Mouse (Mus musculus) neural tube, embryonic 13.5 days (tissue): ENCODE data around the gene Pus7l. TPM values are rescaled to one million over a fixed set of nuclear protein-coding genes. Genes with fewer than 3 reads are reported as not detected.

Experiments
- ATAC-seq: fragments of 200-750 bp; cut with Nextera tagmentation; 2 replicates; pipeline ENCODE4 v1.8.0; 2017; ENCODE audit warnings: low read depth, mild to moderate bottlenecking, moderate TSS enrichment, moderate library complexity
- H3K27ac ChIP-seq: fragments of 300-500 bp; sonication (generic); replicated peaks from 2 replicates; pipeline ENCODE4 v1.5.1; 2015; ENCODE audit warnings: moderate library complexity, mild to moderate bottlenecking, inconsistent platforms
- H3K27me3 ChIP-seq: fragments of 300-500 bp; sonication (generic); 2 replicates; pipeline ENCODE4 v1.6.1; 2015; ENCODE audit warnings: mild to moderate bottlenecking, inconsistent platforms
- H3K36me3 ChIP-seq: fragments of 300-500 bp; sonication (generic); 2 replicates; pipeline ENCODE4 v1.6.1; 2015; ENCODE audit warnings: mild to moderate bottlenecking, inconsistent platforms
- H3K4me1 ChIP-seq: fragments of 300-500 bp; sonication (generic); replicated peaks from 2 replicates; pipeline ENCODE4 v1.6.1; 2015; ENCODE audit warnings: inconsistent platforms
- H3K4me2 ChIP-seq: fragments of 300-500 bp; sonication (generic); 2 replicates; pipeline ENCODE4 v1.6.1; 2015; ENCODE audit warnings: inconsistent platforms, mild to moderate bottlenecking, moderate library complexity
- H3K4me3 ChIP-seq: fragments of 300-500 bp; sonication (generic); 2 replicates; pipeline ENCODE4 v1.5.1; 2015; ENCODE audit warnings: mild to moderate bottlenecking, inconsistent platforms
- H3K9ac ChIP-seq: fragments of 300-500 bp; sonication (generic); 2 replicates; pipeline ENCODE4 v1.6.1; 2015; ENCODE audit warnings: moderate library complexity, mild to moderate bottlenecking, inconsistent platforms
- H3K9me3 ChIP-seq: fragments of 300-500 bp; sonication (generic); 2 replicates; pipeline ENCODE4 v1.6.1; 2016; ENCODE audit warnings: inconsistent platforms
- WGBS: fragments of 180-500 bp; shearing (Covaris S2); methylation state at CpG from one replicate; pipeline ENCODE4 v1.1.7; 2015; 5-methylcytosine and 5-hydroxymethylcytosine counted together
- polyA plus RNA-seq: library from polyadenylated mRNA; unstranded; fragments of >200 nt; fragmentation: Nextera tagmentation; extraction: Ambion mirVana; gene quantifications from 2 replicates; pipeline ENCODE4 v1.2.1, GENCODE M21; 2015

The Pus7l gene
- polyA plus RNA-seq, 1 experiment from 2014 or later, result 7.1 TPM

- Histone ChIP-seq H3K4me1 (no peaks in the 10 kb centered on the region), H3K27ac (no peak overlapping the region), H3K4me2 (no peak overlapping the region), H3K9ac (no peak overlapping the region), H3K36me3 (no peaks in the 10 kb centered on the region), H3K4me3 (no peak overlapping the region), H3K27me3 (no peaks in the 10 kb centered on the region), H3K9me3 (no peaks in the 10 kb centered on the region)
- ATAC-seq, result no peak
- 91% methylated on average over 10 of the region's 10 CpGs for WGBS
Measured at GRCm38 (mm10) chr15:94568496-94569182, 25.3 kb upstream of the Pus7l start.

GRCm38 (mm10) chr15:94565854-94566253 is 22.5 kb upstream of the Pus7l start:
- ATAC-seq, result no peak
- no peak overlapping the region for H3K4me2 ChIP-seq
- H3K4me3 ChIP-seq, result no peak overlapping the region
- no peak overlapping the region for H3K27ac ChIP-seq
- no peaks in the 10 kb centered on the region for H3K9me3 ChIP-seq
- no peaks in the 10 kb centered on the region for H3K4me1 ChIP-seq
- H3K9ac ChIP-seq, result no peak overlapping the region
- H3K36me3 ChIP-seq, result no peaks in the 10 kb centered on the region
- no peaks in the 10 kb centered on the region for H3K27me3 ChIP-seq
- 86% methylated on average over 9 of the region's 9 CpGs for WGBS

- Histone ChIP-seq H3K4me1 (no peaks in the 10 kb centered on the region), H3K27ac (no peak overlapping the region), H3K4me3 (no peak overlapping the region), H3K36me3 (no peaks in the 10 kb centered on the region), H3K9ac (no peak overlapping the region), H3K4me2 (no peak overlapping the region), H3K27me3 (no peaks in the 10 kb centered on the region), H3K9me3 (no peaks in the 10 kb centered on the region)
- ATAC-seq, result no peak
- WGBS, result 85% methylated on average over 2 of the region's 2 CpGs
Measured at GRCm38 (mm10) chr15:94564909-94565308, 21.6 kb upstream of the Pus7l start.

- H3K27me3 ChIP-seq, result no peaks in the 10 kb centered on the region
- no peak overlapping the region for H3K9ac ChIP-seq
- H3K36me3 ChIP-seq, result no peaks in the 10 kb centered on the region
- ATAC-seq, result no peak
- H3K9me3 ChIP-seq, result no peaks in the 10 kb centered on the region
- no peak overlapping the region for H3K27ac ChIP-seq
- H3K4me2 ChIP-seq, result no peak overlapping the region
- no peaks in the 10 kb centered on the region for H3K4me1 ChIP-seq
- H3K4me3 ChIP-seq, result no peak overlapping the region
- WGBS, result 87% methylated on average over 17 of the region's 17 CpGs
Measured at GRCm38 (mm10) chr15:94558895-94559656, 15.7 kb upstream of the Pus7l start.

GRCm38 (mm10) chr15:94557442-94557841 is 14.1 kb upstream of the Pus7l start:
- no peak overlapping the region for H3K27ac ChIP-seq
- H3K4me3 ChIP-seq, result no peak overlapping the region
- H3K9ac ChIP-seq, result no peak overlapping the region
- ATAC-seq, result peak; percentile 59; the same call in 1 of the 2 replicates
- H3K27me3 ChIP-seq, result no peaks in the 10 kb centered on the region
- no peak overlapping the region for H3K4me2 ChIP-seq
- no peaks in the 10 kb centered on the region for H3K36me3 ChIP-seq
- no peaks in the 10 kb centered on the region for H3K4me1 ChIP-seq
- 22% methylated on average over 7 of the region's 7 CpGs for WGBS
- no peaks in the 10 kb centered on the region for H3K9me3 ChIP-seq

- H3K9ac ChIP-seq, result no peak overlapping the region
- H3K36me3 ChIP-seq, result no peaks in the 10 kb centered on the region
- 91% methylated on average over 9 of the region's 9 CpGs for WGBS
- H3K9me3 ChIP-seq, result 0 out of 2 replicates have a peak, but pooled peaks cover 10% of the 10 kb centered on the region
- H3K4me2 ChIP-seq, result no peak overlapping the region
- H3K4me1 ChIP-seq, result no peaks in the 10 kb centered on the region
- no peak overlapping the region for H3K4me3 ChIP-seq
- H3K27ac ChIP-seq, result no peak overlapping the region
- ATAC-seq, result no peak
- no peaks in the 10 kb centered on the region for H3K27me3 ChIP-seq
Measured at GRCm38 (mm10) chr15:94553536-94553935, 10.2 kb upstream of the Pus7l start.

- 93% methylated on average over 4 of the region's 4 CpGs for WGBS
Measured at GRCm38 (mm10) chr15:94544844-94545243, 1.5 kb upstream of the Pus7l start.

GRCm38 (mm10) chr15:94544052-94544636 is 797 bp upstream of the Pus7l start:
- H3K27ac ChIP-seq, result peak overlapping the region; percentile 57; the same call in 1 of the 2 replicates
- peaks cover 6% of the 10 kb centered on the region for H3K4me1 ChIP-seq
- WGBS, result 45% methylated on average over 9 of the region's 9 CpGs
- no peaks in the 10 kb centered on the region for H3K27me3 ChIP-seq
- peak overlapping the region; percentile 78 for H3K4me2 ChIP-seq
- no peaks in the 10 kb centered on the region for H3K9me3 ChIP-seq
- no peak for ATAC-seq
- no peaks in the 10 kb centered on the region for H3K36me3 ChIP-seq
- H3K9ac ChIP-seq, result peak overlapping the region; percentile 69
- peak overlapping the region; percentile 63 for H3K4me3 ChIP-seq

More at GRCm38 (mm10) chr15:94544844-94545243, 1.5 kb upstream of the Pus7l start:
- no peak overlapping the region for H3K4me3 ChIP-seq
- H3K4me1 ChIP-seq, result peaks cover 6% of the 10 kb centered on the region
- H3K27ac ChIP-seq, result no peak overlapping the region
- no peaks in the 10 kb centered on the region for H3K27me3 ChIP-seq
- no peak for ATAC-seq
- H3K4me2 ChIP-seq, result no peak overlapping the region
- H3K36me3 ChIP-seq, result no peaks in the 10 kb centered on the region
- no peaks in the 10 kb centered on the region for H3K9me3 ChIP-seq
- H3K9ac ChIP-seq, result no peak overlapping the region

- no peaks in the 10 kb centered on the region for H3K9me3 ChIP-seq
- peak overlapping the region; percentile 78 for H3K4me2 ChIP-seq
- H3K27ac ChIP-seq, result peak overlapping the region; percentile 68; the same call in 1 of the 2 replicates
- H3K36me3 ChIP-seq, result no peaks in the 10 kb centered on the region
- H3K4me3 ChIP-seq, result peak overlapping the region; percentile 63
- peak overlapping the region; percentile 69 for H3K9ac ChIP-seq
- WGBS, result 7% methylated on average over 22 of the region's 22 CpGs
- ATAC-seq, result peak; percentile 92
- no peaks in the 10 kb centered on the region for H3K27me3 ChIP-seq
- H3K4me1 ChIP-seq, result peaks cover 6% of the 10 kb centered on the region
Measured at GRCm38 (mm10) chr15:94542567-94543408, 559 bp downstream of the Pus7l start.

- no peaks in the 10 kb centered on the region for H3K27me3 ChIP-seq
- 94% methylated on average over 3 of the region's 3 CpGs for WGBS
- ATAC-seq, result no peak
- no peak overlapping the region for H3K27ac ChIP-seq
- H3K36me3 ChIP-seq, result no peaks in the 10 kb centered on the region
- H3K9ac ChIP-seq, result no peak overlapping the region
- no peak overlapping the region for H3K4me3 ChIP-seq
- H3K4me1 ChIP-seq, result peaks cover 6% of the 10 kb centered on the region
- H3K9me3 ChIP-seq, result no peaks in the 10 kb centered on the region
- no peak overlapping the region for H3K4me2 ChIP-seq
Measured at GRCm38 (mm10) chr15:94539296-94539695, 4.1 kb downstream of the Pus7l start.

GRCm38 (mm10) chr15:94535521-94535920 is 7.8 kb downstream of the Pus7l start:
- no peak for ATAC-seq
- Histone ChIP-seq H3K9me3 (no peaks in the 10 kb centered on the region), H3K9ac (no peak overlapping the region), H3K4me1 (no peaks in the 10 kb centered on the region), H3K36me3 (no peaks in the 10 kb centered on the region; the same call in 1 of the 2 replicates), H3K4me2 (no peak overlapping the region), H3K27ac (no peak overlapping the region), H3K27me3 (no peaks in the 10 kb centered on the region), H3K4me3 (no peak overlapping the region)
- WGBS, result 94% methylated on average over 7 of the region's 7 CpGs
